Mouse (Mus musculus): ENCODE measurements around the gene C9. TPM values are rescaled to one million over a fixed set of nuclear protein-coding genes. Genes with fewer than 3 reads are reported as not detected.

Gene C9
- polyA plus RNA-seq, 1 experiment from 2014 or later: 0.86 TPM

DNA sequence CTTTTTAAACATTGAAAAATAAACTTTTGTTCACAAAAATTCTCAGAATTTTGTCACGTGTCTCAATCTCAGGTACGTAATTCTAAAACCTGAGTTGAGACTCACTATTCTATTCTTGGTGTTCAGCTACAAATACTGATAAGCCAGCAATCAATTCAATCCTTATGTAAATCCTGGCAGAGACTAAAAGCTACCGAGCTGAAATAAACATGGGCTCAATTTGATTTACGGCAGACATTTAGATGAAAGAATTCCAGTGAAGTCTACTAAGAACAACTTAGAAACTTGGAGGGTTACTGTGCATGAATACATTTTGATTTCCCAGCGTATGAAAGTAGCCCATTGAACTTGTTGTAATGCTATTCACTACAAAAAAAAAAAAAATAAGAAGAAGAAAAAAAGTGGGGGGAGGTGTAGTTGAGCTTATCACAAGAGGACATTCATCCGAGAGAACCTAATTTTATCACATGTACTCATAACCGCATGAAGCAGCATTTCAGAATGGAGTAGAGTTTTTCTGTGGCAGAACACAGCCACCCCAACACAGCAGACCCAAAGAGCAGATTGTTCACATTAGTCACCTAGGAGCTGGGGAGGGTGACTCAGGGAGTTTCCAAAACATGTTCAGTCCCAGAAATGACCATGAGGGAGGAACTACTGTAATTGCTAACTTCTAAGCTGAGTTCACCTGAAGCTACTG is 94.7 kb downstream of the C9 start:
- WGBS: 20% methylated on average over 7 of the region's 7 CpGs

More for the DNA sequence above, 94.7 kb downstream of the C9 start:
- Histone ChIP-seq H3K4me2 (no peak overlapping the region), H3K27ac (no peak overlapping the region), H3K27me3 (replicated peaks) (no peaks in the 10 kb centered on the region), H3K9ac (no peak overlapping the region), H3K4me3 (replicated peaks) (no peak overlapping the region), H3K4me1 (no peaks in the 10 kb centered on the region), H3K36me3 (no peaks in the 10 kb centered on the region), H3K9me3 (no peaks in the 10 kb centered on the region)
- ATAC-seq (ENCODE audit: insufficient read depth, low FRiP score, low read depth): no peak

Other genes starting within 250 kb of the C9 start
- gene Dab2, start 145.5 kb upstream of the C9 start, polyA plus RNA-seq (2015; fragmentation: Nextera tagmentation; extraction: Ambion mirVana): 34.1 and 43.3 TPM in 2 replicates
- gene Fyb, start 77.5 kb downstream of the C9 start, polyA plus RNA-seq (2015; fragmentation: Nextera tagmentation; extraction: Ambion mirVana): 10.7 and 11.8 TPM in 2 replicates